Mouse (Mus musculus) right cerebral cortex, postnatal 36 days (tissue): ENCODE measurements at regions not wholly inside any gene's neighbourhood (a gene's known extent, or its start where the extent isn't known, plus 50 kb on each side); places are given as distances from the start of the nearest gene placed in this dataset.

Experiments used
- DNase-seq, 2 experiments: peaks; one replicate each; pipeline ENCODE4 v3.0.0; 2022; ENCODE audit warnings: low spot score in 2 of 2, mixed read lengths in 1 of 2

- DNase-seq = no peak
Measured at GRCm38 (mm10) chr5:45136696-45137095, 313.3 kb downstream of the Qdpr start.

DNA sequence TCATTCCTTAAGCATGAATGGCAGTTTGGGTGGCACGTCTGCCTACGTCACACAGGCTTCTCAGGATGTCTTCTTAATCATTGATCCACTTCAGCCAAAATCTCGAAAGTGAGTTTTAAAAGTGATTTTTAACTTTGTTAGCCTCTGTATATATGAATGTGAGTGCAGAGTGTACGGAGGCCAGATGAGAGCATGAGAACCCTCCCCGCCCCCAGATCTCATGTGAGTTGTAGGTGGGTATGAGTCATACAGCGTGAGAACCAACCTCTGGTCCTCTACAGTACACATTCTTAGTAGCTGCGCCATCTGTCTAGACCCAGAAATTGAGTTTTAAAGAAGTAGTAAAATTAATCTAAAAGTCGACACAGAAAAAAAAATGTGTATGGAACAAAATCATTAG lies 322.1 kb downstream of the Qdpr start:
- peak; percentile 46 to 55 for DNase-seq

- no peak for DNase-seq
Measured at GRCm38 (mm10) chr5:45121751-45122280, 322.3 kb upstream of the Ldb2 start.

DNA sequence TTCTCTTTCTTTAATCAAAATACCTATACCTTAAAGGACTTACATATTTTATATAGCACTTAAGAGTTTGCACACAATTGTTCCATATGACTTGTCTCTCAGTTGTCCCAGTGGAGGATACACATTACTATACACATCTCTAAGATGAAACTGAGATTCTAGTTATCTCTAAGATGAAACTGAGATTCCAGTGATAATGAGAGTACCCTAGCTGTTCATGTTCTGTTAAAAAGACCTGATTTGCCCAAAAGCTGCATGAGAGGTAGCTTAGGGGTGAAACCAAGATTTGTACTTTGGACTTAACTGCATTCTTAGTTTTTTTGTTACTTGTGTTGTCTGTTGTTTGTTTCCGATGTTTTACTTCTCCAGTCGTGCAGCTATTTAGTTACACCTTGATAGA lies 320.3 kb upstream of the Ldb2 start:
- DNase-seq = no peak

DNA sequence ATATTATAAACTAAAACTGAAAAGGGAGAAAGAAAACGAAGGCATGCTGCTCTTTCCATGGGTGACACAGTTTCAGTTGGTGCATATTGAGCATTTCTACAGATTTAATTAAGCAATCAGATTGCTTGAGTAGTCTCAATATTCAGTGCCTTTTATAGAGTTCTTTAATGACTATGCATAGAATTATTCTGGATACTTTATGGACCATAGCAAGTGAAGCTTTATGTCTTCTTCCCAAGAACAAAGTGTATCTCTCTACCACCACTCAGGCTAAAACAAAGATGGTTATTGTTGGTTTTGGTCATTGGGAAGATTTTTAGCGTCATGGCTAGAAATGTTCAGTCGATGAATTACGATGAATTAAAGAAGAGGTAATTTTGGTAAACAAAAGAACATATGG lies 311.8 kb upstream of the Ldb2 start:
- DNase-seq = no peak

GRCm38 (mm10) chr5:45110797-45111196 lies 311.3 kb upstream of the Ldb2 start:
- DNase-seq = no peak

- DNase-seq = no peak
Measured at GRCm38 (mm10) chr5:45105236-45105816, 305.8 kb upstream of the Ldb2 start.

GRCm38 (mm10) chr5:45103763-45104428 lies 304.4 kb upstream of the Ldb2 start:
- DNase-seq = no peak

DNA sequence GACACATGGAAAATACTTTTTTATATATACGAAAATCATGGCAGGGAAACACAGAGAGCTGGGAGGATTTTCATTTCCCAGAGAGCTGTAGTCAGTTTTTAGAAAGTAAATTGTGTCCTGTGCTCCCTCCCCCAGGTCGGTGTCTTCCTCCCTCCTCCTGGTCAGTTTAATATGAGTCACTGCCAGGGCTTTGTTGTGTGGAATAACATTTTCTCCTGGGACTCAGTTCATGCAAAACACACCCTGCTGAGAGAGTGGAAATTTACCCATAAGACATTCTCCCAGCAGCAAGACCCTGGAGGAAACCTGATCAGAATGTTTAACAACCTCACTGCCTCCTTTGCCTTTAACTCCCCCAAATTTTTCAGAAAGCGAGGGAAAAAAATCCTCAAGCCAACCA lies 303.2 kb upstream of the Ldb2 start:
- no peak for DNase-seq

DNA sequence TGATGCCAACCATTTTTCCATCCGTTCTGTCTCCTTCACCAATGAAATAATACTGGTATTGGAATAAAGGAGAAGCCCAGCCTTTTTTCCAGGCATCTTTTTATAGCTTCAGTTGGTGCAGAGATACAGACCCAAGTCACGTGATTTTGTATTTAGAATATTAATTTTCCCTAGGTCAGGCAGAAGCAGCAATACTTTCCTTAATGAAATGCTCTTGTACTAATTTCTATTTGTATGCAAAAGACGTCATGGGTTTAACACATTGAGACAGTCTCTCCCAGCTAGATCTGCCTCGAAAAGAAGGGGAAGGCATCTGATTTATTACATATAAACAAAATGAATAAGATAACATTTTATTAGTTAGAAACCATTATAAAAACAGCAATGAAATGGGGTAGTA lies 302.3 kb upstream of the Ldb2 start:
- no peak for DNase-seq

DNA sequence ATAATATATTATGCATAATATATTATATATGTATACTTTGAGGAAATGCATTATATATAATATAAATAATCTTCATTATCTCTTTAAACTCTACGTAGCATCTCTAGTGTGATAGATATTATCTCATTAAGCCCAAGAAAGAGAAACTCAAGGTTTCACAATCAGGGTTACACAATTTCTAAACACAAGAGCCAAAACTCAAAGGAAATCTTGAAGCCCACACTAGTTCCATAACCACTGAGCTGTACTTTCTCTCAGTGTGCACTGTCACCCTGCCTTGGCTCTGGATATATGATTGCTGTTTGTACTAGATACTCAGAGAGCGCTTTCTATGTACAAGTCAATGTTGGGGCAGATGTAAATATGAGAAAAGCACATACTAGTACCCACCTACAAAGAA lies 299.6 kb upstream of the Ldb2 start:
- no peak for DNase-seq

DNA sequence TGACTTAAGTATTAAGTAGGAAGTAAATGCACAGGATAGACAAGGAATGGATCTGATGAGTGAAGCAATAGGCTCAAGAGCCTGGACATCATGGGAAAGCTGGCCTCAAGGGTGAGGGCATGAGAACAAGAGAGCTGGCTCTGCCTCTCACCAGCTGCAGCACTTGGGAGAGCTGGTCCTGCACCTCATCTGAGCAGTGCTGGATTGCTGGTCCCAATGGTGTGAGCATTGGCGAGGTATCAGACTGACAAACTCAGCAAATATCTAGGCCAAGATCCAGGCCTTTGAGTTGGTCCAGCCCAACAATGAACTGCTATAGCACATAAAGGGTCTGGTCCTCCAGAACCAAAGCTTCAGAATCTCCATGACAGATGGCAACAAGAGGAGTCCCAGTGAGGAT lies 298.5 kb upstream of the Ldb2 start:
- DNase-seq = no peak

GRCm38 (mm10) chr5:45084741-45085140 lies 285.3 kb upstream of the Ldb2 start:
- DNase-seq = no peak

GRCm38 (mm10) chr5:45082601-45083000 lies 283.1 kb upstream of the Ldb2 start:
- no peak for DNase-seq

GRCm38 (mm10) chr5:45076347-45076890 lies 276.9 kb upstream of the Ldb2 start:
- DNase-seq = no peak

GRCm38 (mm10) chr5:45075195-45075594 lies 275.7 kb upstream of the Ldb2 start:
- DNase-seq = no peak

GRCm38 (mm10) chr5:45072529-45072928 lies 273.0 kb upstream of the Ldb2 start:
- no peak for DNase-seq

- no peak for DNase-seq
Measured at GRCm38 (mm10) chr5:45065917-45066699, 266.6 kb upstream of the Ldb2 start.

GRCm38 (mm10) chr5:45062567-45062966 lies 263.1 kb upstream of the Ldb2 start:
- DNase-seq = peak; percentile 29 to 36

DNA sequence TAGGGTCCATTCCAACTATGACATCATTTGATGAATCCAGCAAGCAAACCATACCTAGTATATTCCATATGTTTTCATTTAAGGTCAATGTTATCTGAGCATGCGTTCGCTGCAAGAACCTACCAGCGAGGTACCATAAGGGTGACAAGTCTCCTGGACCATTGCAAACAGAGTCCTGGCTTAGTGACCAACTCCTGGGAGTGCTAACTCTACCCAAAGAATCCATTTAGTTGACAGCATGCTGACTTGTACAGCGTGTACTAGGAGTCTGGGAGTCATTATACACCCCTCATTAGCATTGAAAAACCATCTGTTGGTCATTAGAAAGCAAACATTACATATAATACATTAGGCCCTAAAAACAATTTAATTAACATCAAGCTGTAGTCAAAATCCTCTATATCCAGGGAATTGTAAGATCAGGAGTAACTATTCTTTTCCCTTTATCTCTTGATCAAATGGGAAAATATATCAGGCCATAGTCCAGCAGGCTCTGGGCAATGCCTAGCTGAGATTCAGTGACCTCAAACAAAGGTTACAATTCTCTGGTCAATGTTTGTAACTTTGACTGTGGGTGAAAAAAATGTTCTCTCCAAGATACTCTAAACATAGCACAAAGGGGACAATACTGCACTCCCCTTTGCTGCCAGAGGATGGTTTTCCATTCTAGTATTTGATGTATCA lies 255.9 kb upstream of the Ldb2 start:
- no peak for DNase-seq

- no peak for DNase-seq
Measured at GRCm38 (mm10) chr5:45049410-45049809, 249.9 kb upstream of the Ldb2 start.

- no peak for DNase-seq
Measured at GRCm38 (mm10) chr5:45042914-45043313, 243.4 kb upstream of the Ldb2 start.
